Mouse (Mus musculus): ENCODE measurements at regions not wholly inside any gene's neighbourhood (a gene's known extent, or its start where the extent isn't known, plus 50 kb on each side); places are given as distances from the start of the nearest gene placed in this dataset.

DNA sequence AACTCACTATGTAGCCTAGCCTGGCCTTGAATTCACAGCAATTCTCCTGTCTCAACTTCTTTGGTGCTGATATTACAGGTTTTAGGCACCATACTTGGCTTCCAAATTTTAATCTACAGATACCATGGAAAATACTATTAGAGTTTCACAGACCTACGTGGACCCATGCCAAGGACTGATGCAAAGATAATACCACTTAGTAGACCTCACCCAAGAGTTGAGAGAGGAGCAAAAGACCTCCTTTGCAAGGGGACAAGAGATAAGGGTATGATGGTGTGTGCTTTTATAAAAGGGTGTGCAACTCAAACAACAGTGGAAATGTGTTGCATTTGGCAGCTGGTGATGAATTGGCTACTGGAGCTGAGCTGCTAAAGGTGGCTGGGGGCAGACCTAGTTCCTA, 358.6 kb upstream of the Diaph2 start:
- TF ChIP-seq EP300 (IDR thresholded peaks at IDR 0.05) (no peak), CTCF (IDR thresholded peaks at IDR 0.05) (no peak)
- DNase-seq (ENCODE audit: low spot score) (no peak), ATAC-seq (no peak)
- no peaks in the 10 kb centered on the region for H3K27me3 ChIP-seq (replicated peaks; ENCODE audit: insufficient read depth, low read length)
- H3K27ac ChIP-seq (ENCODE audit: low read length), result no peak overlapping the region
- no peak overlapping the region for H3K9ac ChIP-seq (replicated peaks; ENCODE audit: low read depth)
- H3K4me3 ChIP-seq (ENCODE audit: low read depth, low read length), result no peak overlapping the region
- H3K4me2 ChIP-seq (replicated peaks; ENCODE audit: low read depth, low read length), result no peak overlapping the region
- 28% methylated on average over 1 of the region's 1 CpGs for WGBS
- no peaks in the 10 kb centered on the region for H3K9me3 ChIP-seq (ENCODE audit: low read length)
- H3K36me3 ChIP-seq (ENCODE audit: insufficient read depth, low read length), result no peaks in the 10 kb centered on the region
- no peaks in the 10 kb centered on the region for H3K4me1 ChIP-seq (ENCODE audit: insufficient read depth, low read depth, low read length)

DNA sequence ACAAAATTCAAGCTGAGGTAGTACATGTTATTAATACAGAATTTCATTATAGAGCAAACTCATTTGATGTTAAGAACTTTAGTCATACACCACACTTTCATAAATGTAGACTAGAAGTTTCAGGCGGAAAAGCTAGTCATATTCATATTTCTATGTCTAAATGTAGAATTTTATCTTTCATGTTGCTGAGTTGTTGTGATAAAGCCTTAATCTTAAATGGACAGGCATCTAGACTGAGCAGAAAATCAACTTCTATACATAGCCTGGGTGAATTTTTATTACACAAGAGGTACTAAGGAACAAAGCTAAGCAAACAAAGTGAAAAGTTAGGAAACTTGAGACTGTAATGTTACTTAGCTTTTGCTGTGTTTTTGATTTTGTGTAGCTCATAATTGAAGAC, 341.8 kb upstream of the Diaph2 start:
- Histone ChIP-seq H3K4me2 (replicated peaks; ENCODE audit: low read depth, low read length) (no peak overlapping the region), H3K27ac (ENCODE audit: low read length) (no peak overlapping the region), H3K9me3 (ENCODE audit: low read length) (no peaks in the 10 kb centered on the region), H3K36me3 (ENCODE audit: insufficient read depth, low read length) (no peaks in the 10 kb centered on the region), H3K9ac (replicated peaks; ENCODE audit: low read depth) (no peak overlapping the region), H3K4me3 (ENCODE audit: low read depth, low read length) (no peak overlapping the region), H3K27me3 (replicated peaks; ENCODE audit: insufficient read depth, low read length) (no peaks in the 10 kb centered on the region), H3K4me1 (ENCODE audit: insufficient read depth, low read depth, low read length) (no peaks in the 10 kb centered on the region)
- TF ChIP-seq EP300 (IDR thresholded peaks at IDR 0.05), result no peak
- ATAC-seq (no peak), DNase-seq (ENCODE audit: low spot score) (no peak)
- 76% methylated on average over 1 of the region's 1 CpGs for WGBS

DNA sequence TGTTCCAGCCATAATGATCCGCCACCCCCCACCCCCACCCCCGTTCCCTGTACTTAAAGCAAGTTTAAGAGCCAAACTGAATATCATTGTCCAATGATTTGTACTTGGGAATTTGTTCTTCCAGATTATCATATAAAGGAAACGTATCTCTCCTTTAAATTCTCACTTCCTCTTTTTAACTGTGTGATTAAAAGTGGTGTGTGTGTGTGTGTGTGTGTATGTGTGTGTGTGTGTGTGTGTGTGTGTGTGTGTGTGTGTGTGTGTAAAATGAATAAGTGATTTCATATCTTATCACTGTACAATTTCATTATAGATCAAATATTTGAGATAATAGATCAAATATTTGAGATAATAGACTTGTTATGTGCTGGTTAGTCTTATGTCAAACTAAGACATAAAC, 339.5 kb upstream of the Diaph2 start:
- DNase-seq (ENCODE audit: low spot score) (no peak), ATAC-seq (no peak)
- TF ChIP-seq EP300 (IDR thresholded peaks at IDR 0.05) (no peak), CTCF (IDR thresholded peaks at IDR 0.05) (no peak)
- Histone ChIP-seq H3K4me1 (ENCODE audit: insufficient read depth, low read depth, low read length) (no peaks in the 10 kb centered on the region), H3K36me3 (ENCODE audit: insufficient read depth, low read length) (no peaks in the 10 kb centered on the region), H3K27ac (ENCODE audit: low read length) (no peak overlapping the region), H3K4me3 (ENCODE audit: low read depth, low read length) (no peak overlapping the region), H3K4me2 (replicated peaks; ENCODE audit: low read depth, low read length) (no peak overlapping the region), H3K27me3 (replicated peaks; ENCODE audit: insufficient read depth, low read length) (no peaks in the 10 kb centered on the region), H3K9ac (replicated peaks; ENCODE audit: low read depth) (no peak overlapping the region), H3K9me3 (ENCODE audit: low read length) (no peaks in the 10 kb centered on the region)
- 59% methylated on average over 3 of the region's 3 CpGs for WGBS

DNA sequence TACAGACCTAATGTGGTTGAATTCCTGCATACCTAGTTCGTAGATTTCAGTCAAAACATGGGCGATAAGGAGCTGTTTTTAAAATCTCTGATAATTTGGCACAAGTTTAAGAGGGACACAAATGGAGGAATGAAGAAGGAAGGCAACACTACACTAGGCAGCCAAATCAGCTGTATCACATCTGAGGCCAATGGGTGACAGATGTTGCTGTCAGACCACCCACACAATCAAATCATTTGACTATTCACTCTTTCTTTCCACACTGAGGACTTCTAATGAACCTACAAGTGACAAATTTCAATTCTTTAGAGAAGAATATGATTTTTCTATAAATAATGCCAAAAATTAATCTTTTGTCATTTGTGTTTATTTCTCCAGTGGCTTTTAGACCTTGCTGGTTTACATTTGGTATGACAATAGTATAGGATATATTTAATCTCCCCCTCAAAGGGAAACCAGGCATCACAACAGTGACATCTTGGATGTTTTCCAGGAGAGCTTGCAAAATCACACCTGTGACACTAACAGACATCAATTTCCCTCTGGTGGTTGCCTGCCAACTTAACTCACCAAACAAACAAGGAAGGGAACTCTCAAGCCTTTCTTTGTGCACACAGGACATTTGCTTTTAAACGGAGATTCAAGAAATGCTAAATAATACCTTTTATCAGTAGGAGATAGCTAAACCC, 336.5 kb upstream of the Diaph2 start:
- Histone ChIP-seq H3K9ac (replicated peaks; ENCODE audit: low read depth) (no peak overlapping the region), H3K4me2 (replicated peaks; ENCODE audit: low read depth, low read length) (no peak overlapping the region), H3K4me3 (ENCODE audit: low read depth, low read length) (no peak overlapping the region), H3K9me3 (ENCODE audit: low read length) (no peaks in the 10 kb centered on the region), H3K27ac (ENCODE audit: low read length) (no peak overlapping the region), H3K4me1 (ENCODE audit: insufficient read depth, low read depth, low read length) (no peaks in the 10 kb centered on the region), H3K36me3 (ENCODE audit: insufficient read depth, low read length) (no peaks in the 10 kb centered on the region), H3K27me3 (replicated peaks; ENCODE audit: insufficient read depth, low read length) (no peaks in the 10 kb centered on the region)
- 30% methylated on average over 3 of the region's 3 CpGs for WGBS
- DNase-seq (ENCODE audit: low spot score) (peak; percentile 16), ATAC-seq (no peak)
- no peak for TF ChIP-seq EP300 (IDR thresholded peaks at IDR 0.05)
- TF ChIP-seq CTCF (IDR thresholded peaks at IDR 0.05), result no peak

DNA sequence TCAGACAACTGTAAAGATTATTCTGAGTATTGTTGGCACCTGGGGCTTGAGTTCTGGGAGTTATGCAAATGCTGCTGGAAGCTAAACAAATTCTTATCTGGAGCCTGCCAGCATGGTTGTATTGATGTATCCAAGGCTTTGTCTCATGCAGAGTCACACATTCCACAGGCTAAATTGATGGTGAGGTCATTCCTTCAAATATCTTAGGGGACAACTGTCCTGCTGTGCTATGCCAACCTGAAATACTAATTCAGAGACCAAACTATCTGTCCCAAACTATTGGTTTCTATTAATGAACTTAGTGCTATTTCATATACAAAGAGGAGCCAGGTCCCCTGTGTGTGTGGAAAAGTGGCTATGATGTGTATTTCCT, 335.9 kb upstream of the Diaph2 start:
- Histone ChIP-seq H3K27ac (ENCODE audit: low read length) (no peak overlapping the region), H3K4me1 (ENCODE audit: insufficient read depth, low read depth, low read length) (no peaks in the 10 kb centered on the region)
- ATAC-seq, result peak; percentile 30; the same call in 1 of the 2 replicates

DNA sequence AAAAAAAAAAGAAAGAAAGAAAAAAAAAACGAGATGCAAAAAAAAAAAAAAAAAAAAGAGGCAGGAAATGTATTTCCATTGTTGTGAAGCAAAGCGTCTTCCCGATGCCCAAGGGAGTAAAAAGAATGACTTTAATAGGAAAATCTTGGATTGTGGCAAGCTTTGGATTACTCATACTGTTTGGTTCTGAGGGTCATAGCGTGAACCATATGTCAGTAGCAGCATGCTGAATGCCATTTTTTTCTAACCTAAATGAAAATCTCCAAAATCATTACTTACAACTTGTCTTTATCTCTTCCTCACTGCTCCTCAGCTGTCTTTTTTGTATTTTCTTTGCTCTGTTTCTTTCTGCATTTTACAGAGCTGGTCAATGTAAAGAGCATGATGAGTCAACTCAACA, 334.2 kb upstream of the Diaph2 start:
- ATAC-seq, result no peak
- no peak overlapping the region for H3K4me2 ChIP-seq (replicated peaks; ENCODE audit: low read depth, low read length)
- TF ChIP-seq EP300 (IDR thresholded peaks at IDR 0.05) (no peak), CTCF (IDR thresholded peaks at IDR 0.05) (no peak)
- H3K36me3 ChIP-seq (ENCODE audit: insufficient read depth, low read length), result no peaks in the 10 kb centered on the region
- 40% methylated on average over 4 of the region's 4 CpGs for WGBS
- no peaks in the 10 kb centered on the region for H3K9me3 ChIP-seq (ENCODE audit: low read length)
- no peak overlapping the region for H3K9ac ChIP-seq (replicated peaks; ENCODE audit: low read depth)
- H3K27ac ChIP-seq (ENCODE audit: low read length), result no peak overlapping the region
- DNase-seq (ENCODE audit: low spot score), result no peak
- H3K4me1 ChIP-seq (ENCODE audit: insufficient read depth, low read depth, low read length), result no peaks in the 10 kb centered on the region
- H3K4me3 ChIP-seq (ENCODE audit: low read depth, low read length), result no peak overlapping the region
- H3K27me3 ChIP-seq (replicated peaks; ENCODE audit: insufficient read depth, low read length), result no peaks in the 10 kb centered on the region

More for the DNA sequence above, 335.9 kb upstream of the Diaph2 start:
- Histone ChIP-seq H3K9ac (replicated peaks; ENCODE audit: low read depth) (no peak overlapping the region), H3K4me3 (ENCODE audit: low read depth, low read length) (no peak overlapping the region), H3K4me2 (replicated peaks; ENCODE audit: low read depth, low read length) (no peak overlapping the region), H3K9me3 (ENCODE audit: low read length) (no peaks in the 10 kb centered on the region), H3K36me3 (ENCODE audit: insufficient read depth, low read length) (no peaks in the 10 kb centered on the region), H3K27me3 (replicated peaks; ENCODE audit: insufficient read depth, low read length) (no peaks in the 10 kb centered on the region)
- DNase-seq (ENCODE audit: low spot score), result no peak
- TF ChIP-seq CTCF (IDR thresholded peaks at IDR 0.05) (no peak), EP300 (IDR thresholded peaks at IDR 0.05) (no peak)

DNA sequence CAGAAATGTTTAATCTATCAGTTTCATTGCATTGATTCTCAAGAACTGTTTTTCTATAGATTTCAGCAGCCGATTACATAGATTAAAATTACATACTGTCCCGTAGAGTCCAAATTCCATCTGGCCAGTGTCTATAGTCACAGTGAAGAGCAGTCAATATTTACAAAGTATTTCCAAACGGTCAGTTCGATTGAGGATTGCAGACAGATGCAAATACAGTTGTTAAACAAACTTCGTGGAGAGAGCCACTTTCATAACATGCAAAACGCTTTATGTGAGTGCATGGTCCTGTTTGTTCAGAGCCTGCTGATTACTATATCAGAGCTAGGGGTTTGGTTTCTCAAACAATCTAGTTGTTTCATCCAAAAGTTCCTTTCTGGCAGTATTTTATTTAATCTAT, 301.0 kb upstream of the Diaph2 start:
- Histone ChIP-seq H3K27ac (ENCODE audit: low read length) (no peak overlapping the region), H3K4me1 (ENCODE audit: insufficient read depth, low read depth, low read length) (no peaks in the 10 kb centered on the region), H3K4me2 (replicated peaks; ENCODE audit: low read depth, low read length) (no peak overlapping the region), H3K36me3 (ENCODE audit: insufficient read depth, low read length) (no peaks in the 10 kb centered on the region), H3K27me3 (replicated peaks; ENCODE audit: insufficient read depth, low read length) (no peaks in the 10 kb centered on the region), H3K4me3 (ENCODE audit: low read depth, low read length) (no peak overlapping the region), H3K9me3 (ENCODE audit: low read length) (no peaks in the 10 kb centered on the region), H3K9ac (replicated peaks; ENCODE audit: low read depth) (no peak overlapping the region)
- DNase-seq (ENCODE audit: low spot score), result no peak
- WGBS, result 56% methylated on average over 6 of the region's 6 CpGs
- no peak for ATAC-seq
- TF ChIP-seq EP300 (IDR thresholded peaks at IDR 0.05) (no peak), CTCF (IDR thresholded peaks at IDR 0.05) (no peak)

All from lung, postnatal 0 days (tissue).